10 mouse cellular contexts compared by ENCODE assay signal in the genomic region with DNA sequence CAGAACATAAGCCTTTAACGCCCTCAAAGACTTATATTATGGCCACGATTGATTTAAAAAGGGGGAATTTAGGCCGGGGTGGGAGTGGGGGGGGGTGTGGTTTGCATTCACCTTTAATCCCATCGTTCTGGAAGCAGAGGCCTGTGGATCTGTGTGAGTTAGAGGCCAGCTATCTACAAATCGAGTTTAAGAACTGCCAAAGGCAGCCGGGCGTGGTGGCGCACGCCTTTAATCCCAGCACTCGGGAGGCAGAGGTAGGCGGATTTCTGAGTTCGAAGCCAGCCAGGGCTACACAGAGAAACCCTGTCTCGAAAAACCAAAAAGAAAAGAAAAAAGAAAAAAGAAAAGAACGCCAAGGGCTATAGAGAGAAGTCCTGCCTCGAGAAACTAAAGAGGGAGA. TPM values are rescaled to one million over a fixed set of nuclear protein-coding genes. Genes with fewer than 3 reads are reported as not detected.
DNase-seq lines count a peak whose midpoint lies in the region; ATAC-seq and TF ChIP-seq lines count a peak whose summit lies in the region.
"Not testable (repeated sequence)": the region's sequence is repeated elsewhere in the genome, so short reads cannot be mapped to it uniquely, and the experiment has no call there.
"Had no signal": no experiment of that assay in that cellular context is flagged by ENCODE, and none has a peak within 500 bp of the region (broad histone marks: within the 10 kb centered on the region; RNA-seq: fewer than 3 reads in every experiment).

No protein-coding gene starts in this region.

- not testable (repeated sequence) for ATAC-seq in embryonic facial prominence, embryonic 12.5 days (ENCODE audit: insufficient number of reproducible peaks, insufficient read depth, low FRiP score, low TSS enrichment); hindbrain, embryonic 12.5 days (ENCODE audit: low FRiP score); kidney, embryonic 16.5 days (ENCODE audit: low FRiP score, low TSS enrichment); liver, embryonic 14.5 days (ENCODE audit: insufficient read depth); midbrain, embryonic 13.5 days; stomach, embryonic 14.5 days (ENCODE audit: insufficient number of reproducible peaks, insufficient read depth, low FRiP score, low read depth)

- not testable (repeated sequence) for TF ChIP-seq POLR2A in MEL (IDR thresholded peaks at IDR 0.05; ENCODE audit: control insufficient read depth in 1 of 2, insufficient read depth in 1 of 2, low read depth in 1 of 2, low read length in 2 of 2, poor library complexity in 1 of 2)

- WGBS in embryonic facial prominence, embryonic 12.5 days = 39% methylated on average over 15 of the region's 15 CpGs
- WGBS in hindbrain, embryonic 12.5 days = 33% methylated on average over 15 of the region's 15 CpGs
- WGBS in kidney, embryonic 16.5 days = 36% methylated on average over 15 of the region's 15 CpGs
- 40% methylated on average over 15 of the region's 15 CpGs for WGBS in liver, embryonic 14.5 days (ENCODE audit: insufficient replicate concordance)
- 16% methylated on average over 15 of the region's 15 CpGs for WGBS in midbrain, embryonic 13.5 days
- 31% methylated on average over 15 of the region's 15 CpGs for WGBS in stomach, embryonic 14.5 days

- H3K4me2 ChIP-seq in embryonic facial prominence, embryonic 12.5 days (replicated peaks) = peak overlapping the region; percentile 52
- peak overlapping the region; percentile 71 for H3K4me2 ChIP-seq in hindbrain, embryonic 12.5 days (replicated peaks)
- peak overlapping the region; percentile 64 for H3K4me2 ChIP-seq in kidney, embryonic 16.5 days (replicated peaks; ENCODE audit: low read depth, low read length)
- peak overlapping the region; percentile 93 for H3K4me2 ChIP-seq in liver, embryonic 14.5 days (ENCODE audit: low read depth)
- peak overlapping the region; percentile 80 for H3K4me2 ChIP-seq in midbrain, embryonic 13.5 days (replicated peaks)
- peak overlapping the region; percentile 52 for H3K4me2 ChIP-seq in stomach, embryonic 14.5 days (replicated peaks; ENCODE audit: low read depth, low read length)

- not testable (repeated sequence) for TF ChIP-seq EP300 in MEL (IDR thresholded peaks at IDR 0.05; ENCODE audit: low read depth in 1 of 2, low read length in 2 of 2); liver, embryonic 14.5 days (IDR thresholded peaks at IDR 0.05; ENCODE audit: low read depth)

- peaks cover 0 to 18% of the 10 kb centered on the region in 2 experiments; a peak in 2 of 4 replicates for H3K36me3 ChIP-seq in MEL (ENCODE audit: control insufficient read depth in 1 of 2, insufficient read depth in 2 of 2, low read length in 2 of 2)
- H3K36me3 ChIP-seq in embryonic facial prominence, embryonic 12.5 days; hindbrain, embryonic 12.5 days; kidney, embryonic 16.5 days (ENCODE audit: insufficient read depth, low read length); liver, embryonic 14.5 days (replicated peaks; ENCODE audit: control insufficient read depth, insufficient read depth, low read depth); midbrain, embryonic 13.5 days: not testable (repeated sequence)
- peaks cover 10% of the 10 kb centered on the region; the same call in 1 of the 2 replicates for H3K36me3 ChIP-seq in stomach, embryonic 14.5 days (ENCODE audit: control insufficient read depth, insufficient read depth, low read length)

- not testable (repeated sequence) for TF ChIP-seq RAD21 in MEL (IDR thresholded peaks at IDR 0.05; ENCODE audit: low read depth, low read length)

- not testable (repeated sequence) for DNase-seq in MEL (ENCODE audit: low read depth, low spot score); gastrocnemius, adult 2 months; liver, embryonic 14.5 days (ENCODE audit: low read depth in 3 of 3, low spot score in 3 of 3)

- H3K4me1 ChIP-seq in MEL (ENCODE audit: control insufficient read depth in 1 of 2, insufficient read depth in 2 of 2, low read length in 2 of 2) = peaks cover 13 to 14% of the 10 kb centered on the region in 2 experiments
- peaks cover 13% of the 10 kb centered on the region for H3K4me1 ChIP-seq in embryonic facial prominence, embryonic 12.5 days
- H3K4me1 ChIP-seq in hindbrain, embryonic 12.5 days = peaks cover 45% of the 10 kb centered on the region
- peaks cover 20% of the 10 kb centered on the region; the same call in 1 of the 2 replicates for H3K4me1 ChIP-seq in kidney, embryonic 16.5 days (ENCODE audit: insufficient read depth, low read length)
- not testable (repeated sequence) for H3K4me1 ChIP-seq in liver, embryonic 14.5 days (replicated peaks; ENCODE audit: control insufficient read depth in 2 of 2, insufficient read depth in 2 of 2, low read length in 1 of 2); stomach, embryonic 14.5 days (ENCODE audit: control insufficient read depth, insufficient read depth, low read length)
- peaks cover 55% of the 10 kb centered on the region for H3K4me1 ChIP-seq in midbrain, embryonic 13.5 days (replicated peaks)

- not testable (repeated sequence) for H3K4me3 ChIP-seq in MEL (ENCODE audit: control insufficient read depth in 1 of 2, insufficient read depth in 1 of 2, low read depth in 2 of 2, low read length in 2 of 2)
- H3K4me3 ChIP-seq in embryonic facial prominence, embryonic 12.5 days = peak overlapping the region; percentile 91
- H3K4me3 ChIP-seq in gastrocnemius, adult 2 months = peak overlapping the region; percentile 100
- H3K4me3 ChIP-seq in hindbrain, embryonic 12.5 days = peak overlapping the region; percentile 99
- peak overlapping the region; percentile 100 for H3K4me3 ChIP-seq in kidney, embryonic 16.5 days (ENCODE audit: low read length)
- H3K4me3 ChIP-seq in liver, embryonic 14.5 days (ENCODE audit: insufficient read depth in 1 of 2, low read depth in 2 of 2, low read length in 2 of 2) = peak overlapping the region in 1 of 2 experiments; percentile 66; a peak in 1 of 4 replicates
- H3K4me3 ChIP-seq in midbrain, embryonic 13.5 days (replicated peaks) = peak overlapping the region; percentile 95
- peak overlapping the region; percentile 92 for H3K4me3 ChIP-seq in stomach, embryonic 14.5 days (ENCODE audit: low read depth, low read length)

- H3K27me3 ChIP-seq in MEL (ENCODE audit: control insufficient read depth in 1 of 2, insufficient read depth in 2 of 2, low read length in 2 of 2); embryonic facial prominence, embryonic 12.5 days; hindbrain, embryonic 12.5 days; kidney, embryonic 16.5 days (ENCODE audit: insufficient read depth, low read length); liver, embryonic 14.5 days (ENCODE audit: control insufficient read depth, insufficient read depth, low read length); midbrain, embryonic 13.5 days; stomach, embryonic 14.5 days (ENCODE audit: control insufficient read depth, insufficient read depth, low read length): not testable (repeated sequence)

- H3K9ac ChIP-seq in MEL (ENCODE audit: control insufficient read depth, low read depth, low read length, poor library complexity, severe bottlenecking); liver, embryonic 14.5 days (replicated peaks): not testable (repeated sequence)
- H3K9ac ChIP-seq in embryonic facial prominence, embryonic 12.5 days = peak overlapping the region; percentile 91; the same call in 1 of the 2 replicates
- peak overlapping the region; percentile 54 for H3K9ac ChIP-seq in hindbrain, embryonic 12.5 days
- peak overlapping the region; percentile 38 for H3K9ac ChIP-seq in kidney, embryonic 16.5 days (replicated peaks; ENCODE audit: low read length)
- peak overlapping the region; percentile 100 for H3K9ac ChIP-seq in midbrain, embryonic 13.5 days (replicated peaks)
- H3K9ac ChIP-seq in stomach, embryonic 14.5 days (replicated peaks; ENCODE audit: low read depth, low read length) = peak overlapping the region; percentile 92; the same call in 1 of the 2 replicates

- TF ChIP-seq CTCF in MEL (IDR thresholded peaks at IDR 0.05 in 2 of 3, conservative IDR thresholded peaks at IDR 0.05 in 1 of 3; ENCODE audit: control insufficient read depth in 1 of 3, insufficient read depth in 1 of 3, low read depth in 2 of 3, low read length in 3 of 3, poor library complexity in 1 of 3, severe bottlenecking in 1 of 3); gastrocnemius, adult 2 months (IDR thresholded peaks at IDR 0.05); liver, embryonic 14.5 days (IDR thresholded peaks at IDR 0.05; ENCODE audit: low read depth): not testable (repeated sequence)

- H3K9me3 ChIP-seq in MEL (replicated peaks; ENCODE audit: insufficient read depth, low read length); embryonic facial prominence, embryonic 12.5 days; hindbrain, embryonic 12.5 days (replicated peaks); kidney, embryonic 16.5 days (ENCODE audit: low read length); liver, embryonic 14.5 days (ENCODE audit: control insufficient read depth, low read length); midbrain, embryonic 13.5 days; stomach, embryonic 14.5 days (ENCODE audit: control insufficient read depth, low read depth, low read length): not testable (repeated sequence)

- not testable (repeated sequence) for H3K27ac ChIP-seq in MEL (ENCODE audit: control insufficient read depth, low read depth, low read length); embryonic facial prominence, embryonic 12.5 days; hindbrain, embryonic 12.5 days; kidney, embryonic 16.5 days (ENCODE audit: low read length); liver, embryonic 14.5 days; midbrain, embryonic 13.5 days; stomach, embryonic 14.5 days (ENCODE audit: low read length)
- H3K27ac ChIP-seq in gastrocnemius, adult 2 months = peak overlapping the region; percentile 98

- intact Hi-C loops in gastrocnemius, adult 2 months (cut with DNase I) = not testable (repeated sequence)

- H3K79me2 ChIP-seq in MEL (ENCODE audit: control insufficient read depth, insufficient read depth, low read length, poor library complexity) = peaks cover 24% of the 10 kb centered on the region

RNA-seq across cellular contexts. Expression of a gene that starts 1.4 kb away (rescaled TPM):
- 36.5 and 37.1 TPM in 2 replicates for total RNA-seq in MEL (2012; rRNA removed)
- 100 to 1,000 TPM in 1 of 2 experiments, 10 to 100 TPM in 1; 36.9 to 646 TPM for polyA plus RNA-seq in MEL (2012; ENCODE audit: insufficient read depth in 1 of 2, insufficient read length in 2 of 2, low read depth in 1 of 2, low replicate concordance in 2 of 2, missing spikeins in 1 of 2)
- polyA plus RNA-seq in embryonic facial prominence, embryonic 12.5 days (2016; fragmentation: Nextera tagmentation; extraction: Ambion mirVana) = 212 and 221 TPM in 2 replicates
- 10 to 100 TPM; 13.4 to 16.7 TPM for total RNA-seq in gastrocnemius, adult 2 months (2021)
- polyA plus RNA-seq in hindbrain, embryonic 12.5 days (2016; fragmentation: Nextera tagmentation; extraction: Ambion mirVana) = 344 and 354 TPM in 2 replicates
- polyA plus RNA-seq in kidney, embryonic 16.5 days (2015; fragmentation: Nextera tagmentation; extraction: Ambion mirVana) = 137 and 144 TPM in 2 replicates
- polyA plus RNA-seq in liver, embryonic 14.5 days (2012; rRNA removed) = 7.4 and 8.2 TPM in 2 replicates
- 12.8 and 13.6 TPM in 2 replicates for polyA plus RNA-seq in liver, embryonic 14.5 days (2014; fragmentation: Nextera tagmentation; extraction: Ambion mirVana)
- polyA plus RNA-seq in midbrain, embryonic 13.5 days (2015; fragmentation: Nextera tagmentation; extraction: Ambion mirVana) = 368 and 370 TPM in 2 replicates
- polyA plus RNA-seq in stomach, embryonic 14.5 days (2014; fragmentation: Nextera tagmentation; extraction: Ambion mirVana) = 161 and 164 TPM in 2 replicates

RNA-seq across cellular contexts. Expression of a gene that starts 33.9 kb away (rescaled TPM):
- 0.08 TPM in 1 of 2 replicates, not detected in the other for total RNA-seq in MEL (2012; rRNA removed)
- polyA plus RNA-seq in MEL (2012; ENCODE audit: insufficient read depth in 1 of 2, insufficient read length in 2 of 2, low read depth in 1 of 2, low replicate concordance in 2 of 2, missing spikeins in 1 of 2) = not detected
- polyA plus RNA-seq in embryonic facial prominence, embryonic 12.5 days (2016; fragmentation: Nextera tagmentation; extraction: Ambion mirVana) = 0.13 and 0.24 TPM in 2 replicates
- under 1 TPM in 1 of 2 experiments, not detected in 1; 0.50 TPM for total RNA-seq in gastrocnemius, adult 2 months (2021)
- polyA plus RNA-seq in hindbrain, embryonic 12.5 days (2016; fragmentation: Nextera tagmentation; extraction: Ambion mirVana) = not detected in 2 replicates
- not detected in 2 replicates for polyA plus RNA-seq in kidney, embryonic 16.5 days (2015; fragmentation: Nextera tagmentation; extraction: Ambion mirVana)
- 0.02 TPM in 1 of 2 replicates, not detected in the other for polyA plus RNA-seq in liver, embryonic 14.5 days (2012; rRNA removed)
- 0.09 and 0.25 TPM in 2 replicates for polyA plus RNA-seq in liver, embryonic 14.5 days (2014; fragmentation: Nextera tagmentation; extraction: Ambion mirVana)
- not detected in 2 replicates for polyA plus RNA-seq in midbrain, embryonic 13.5 days (2015; fragmentation: Nextera tagmentation; extraction: Ambion mirVana)
- polyA plus RNA-seq in stomach, embryonic 14.5 days (2014; fragmentation: Nextera tagmentation; extraction: Ambion mirVana) = not detected in 2 replicates
- total RNA-seq: adrenal gland, postnatal 4 days had no signal
- polyA plus RNA-seq: CD4-positive, CD25-positive, alpha-beta regulatory T cell, adult 4 months had no signal

RNA-seq across cellular contexts. Expression of a gene that starts 46.9 kb away (rescaled TPM):
- total RNA-seq in MEL (2012; rRNA removed) = 7.7 and 11.9 TPM in 2 replicates
- 10 to 100 TPM in 1 of 2 experiments, not detected in 1; 17.9 TPM for polyA plus RNA-seq in MEL (2012; ENCODE audit: insufficient read depth in 1 of 2, insufficient read length in 2 of 2, low read depth in 1 of 2, low replicate concordance in 2 of 2, missing spikeins in 1 of 2)
- polyA plus RNA-seq in embryonic facial prominence, embryonic 12.5 days (2016; fragmentation: Nextera tagmentation; extraction: Ambion mirVana) = 1.0 and 1.1 TPM in 2 replicates
- under 1 TPM; 0.13 to 0.22 TPM for total RNA-seq in gastrocnemius, adult 2 months (2021)
- 1.1 and 1.5 TPM in 2 replicates for polyA plus RNA-seq in hindbrain, embryonic 12.5 days (2016; fragmentation: Nextera tagmentation; extraction: Ambion mirVana)
- 1.3 and 1.8 TPM in 2 replicates for polyA plus RNA-seq in kidney, embryonic 16.5 days (2015; fragmentation: Nextera tagmentation; extraction: Ambion mirVana)
- 2.7 and 3.9 TPM in 2 replicates for polyA plus RNA-seq in liver, embryonic 14.5 days (2012; rRNA removed)
- 3.0 and 3.7 TPM in 2 replicates for polyA plus RNA-seq in liver, embryonic 14.5 days (2014; fragmentation: Nextera tagmentation; extraction: Ambion mirVana)
- 0.77 and 1.0 TPM in 2 replicates for polyA plus RNA-seq in midbrain, embryonic 13.5 days (2015; fragmentation: Nextera tagmentation; extraction: Ambion mirVana)
- 1.8 and 2.6 TPM in 2 replicates for polyA plus RNA-seq in stomach, embryonic 14.5 days (2014; fragmentation: Nextera tagmentation; extraction: Ambion mirVana)
